Mouse (Mus musculus) bone marrow, adult 2 months (tissue): ENCODE measurements at regions not wholly inside any gene's neighbourhood (a gene's known extent, or its start where the extent isn't known, plus 50 kb on each side); places are given as distances from the start of the nearest gene placed in this dataset.

Experiments used
- H3K27ac ChIP-seq: fragments of 200-500 bp; 2 replicates; pipeline ENCODE4 v1.5.1; 2012; ENCODE audit warnings: low read depth, mild to moderate bottlenecking, control low read depth, inconsistent platforms, low read length; ENCODE audit not compliant: control insufficient read depth, poor library complexity, insufficient read depth
- H3K4me1 ChIP-seq: fragments of 200-500 bp; 2 replicates; pipeline ENCODE4 v1.6.1; 2011; ENCODE audit warnings: low read length; ENCODE audit not compliant: control insufficient read depth, insufficient read depth
- H3K4me3 ChIP-seq: fragments of 200-500 bp; replicated peaks from 2 replicates; pipeline ENCODE3; 2011; ENCODE audit warnings: mild to moderate bottlenecking, low read depth, low read length, control low read depth; ENCODE audit not compliant: control insufficient read depth
- CTCF ChIP-seq: fragments of 200-500 bp; IDR thresholded peaks from 2 replicates; pipeline ENCODE4 v1.5.1; 2011; ENCODE audit warnings: low read length, control low read depth; ENCODE audit not compliant: control insufficient read depth, insufficient read depth
- POLR2A ChIP-seq: fragments of 200-500 bp; IDR thresholded peaks from 2 replicates; pipeline ENCODE4 v1.6.1; 2011; ENCODE audit warnings: low read depth, mild to moderate bottlenecking, control low read depth, low read length, borderline replicate concordance; ENCODE audit not compliant: control insufficient read depth
- WGBS: fragments of 180-500 bp; shearing (Covaris S2); methylation state at CpG from one replicate; pipeline ENCODE4 v1.1.7; 2018; 5-methylcytosine and 5-hydroxymethylcytosine counted together

DNA sequence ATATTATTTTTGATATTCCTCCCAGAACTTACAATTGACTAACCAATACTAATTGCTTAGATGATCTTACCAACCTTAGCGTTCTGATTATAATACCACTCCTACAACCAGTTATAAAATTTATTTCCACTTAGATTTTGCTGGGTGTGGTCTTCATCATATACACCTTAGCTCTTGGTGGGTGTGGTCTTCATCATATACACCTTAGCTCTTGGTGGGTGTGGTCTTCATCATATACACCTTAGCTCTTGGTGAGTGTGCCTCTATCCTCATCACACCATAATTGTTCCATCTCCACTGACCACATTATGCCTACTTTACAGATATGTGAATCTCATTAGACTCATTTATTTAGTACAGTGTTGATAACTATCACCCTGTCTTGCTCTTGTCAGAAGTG, 501.7 kb downstream of the Basp1 start:
- WGBS: 79% methylated on average over 1 of the region's 1 CpGs
- H3K27ac ChIP-seq: no peak overlapping the region
- TF ChIP-seq CTCF (no peak), POLR2A (no peak)
- no peaks in the 10 kb centered on the region for H3K4me1 ChIP-seq
- no peak overlapping the region for H3K4me3 ChIP-seq

DNA sequence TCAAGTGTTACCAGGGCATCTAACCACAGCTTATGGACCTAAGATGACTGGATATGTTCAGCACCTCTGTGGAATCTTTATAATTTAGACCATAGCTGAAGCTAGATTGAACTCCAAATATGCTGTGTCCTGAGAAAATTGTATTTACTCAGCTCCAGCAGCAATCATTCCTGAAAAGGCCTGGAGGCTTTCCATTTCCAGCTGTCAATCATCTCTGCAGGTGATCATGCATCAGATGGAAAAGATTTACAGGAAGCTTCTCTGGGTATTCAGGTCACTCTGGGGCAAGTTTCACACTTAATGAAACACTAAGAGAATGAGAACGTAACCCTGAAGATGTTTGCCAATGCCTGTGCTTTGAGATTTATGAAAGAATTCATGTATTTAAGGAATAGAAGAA, 502.1 kb downstream of the Basp1 start:
- Histone ChIP-seq H3K4me3 (no peak overlapping the region), H3K4me1 (no peaks in the 10 kb centered on the region), H3K27ac (no peak overlapping the region)
- WGBS: 66% methylated on average over 1 of the region's 1 CpGs
- no peak for TF ChIP-seq CTCF
- TF ChIP-seq POLR2A: no peak

DNA sequence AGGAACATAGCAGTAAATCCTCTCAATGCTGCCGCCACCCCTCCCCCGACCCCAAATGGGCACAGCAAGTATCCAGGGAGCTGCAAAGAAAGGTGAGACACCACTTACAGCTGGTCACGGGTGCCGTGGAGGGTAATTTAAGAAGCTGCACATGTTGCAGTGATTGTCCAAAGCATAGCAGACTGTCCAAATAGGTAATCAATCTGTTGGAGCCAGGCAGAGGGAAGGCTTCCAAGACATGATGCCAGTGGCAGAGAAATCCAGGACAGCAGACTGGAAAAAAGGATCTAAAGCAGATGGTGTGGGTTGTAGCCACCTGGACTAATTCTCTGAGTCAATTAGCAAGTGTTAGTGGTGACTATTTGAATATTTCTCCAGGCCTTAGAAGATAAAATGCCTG, 506.6 kb downstream of the Basp1 start:
- Histone ChIP-seq H3K4me1 (no peaks in the 10 kb centered on the region), H3K27ac (no peak overlapping the region), H3K4me3 (no peak overlapping the region)
- TF ChIP-seq POLR2A (no peak), CTCF (no peak)
- 81% methylated on average over 4 of the region's 4 CpGs for WGBS

DNA sequence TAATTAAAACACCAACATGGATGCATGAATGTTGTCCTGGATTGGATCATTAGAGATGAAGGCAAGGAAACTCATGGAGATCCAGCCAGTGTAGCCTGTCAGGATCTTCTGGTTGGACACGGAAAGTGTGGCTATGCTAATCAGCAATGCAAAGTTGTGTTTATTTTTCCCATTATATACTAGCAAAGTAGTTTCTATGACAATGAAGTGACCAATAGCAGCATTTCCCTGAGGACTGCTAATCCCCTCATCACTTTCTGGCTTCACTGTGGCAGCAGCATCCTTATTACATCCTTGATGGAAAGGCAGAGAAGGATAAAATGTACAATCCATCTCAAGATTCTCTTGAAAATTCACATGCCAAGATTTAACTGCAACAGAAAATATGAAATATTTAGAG, 534.7 kb downstream of the Basp1 start:
- Histone ChIP-seq H3K27ac (no peak overlapping the region), H3K4me1 (no peaks in the 10 kb centered on the region), H3K4me3 (no peak overlapping the region)
- no peak for TF ChIP-seq POLR2A
- no peak for TF ChIP-seq CTCF
- WGBS: 60% methylated on average over 1 of the region's 1 CpGs

DNA sequence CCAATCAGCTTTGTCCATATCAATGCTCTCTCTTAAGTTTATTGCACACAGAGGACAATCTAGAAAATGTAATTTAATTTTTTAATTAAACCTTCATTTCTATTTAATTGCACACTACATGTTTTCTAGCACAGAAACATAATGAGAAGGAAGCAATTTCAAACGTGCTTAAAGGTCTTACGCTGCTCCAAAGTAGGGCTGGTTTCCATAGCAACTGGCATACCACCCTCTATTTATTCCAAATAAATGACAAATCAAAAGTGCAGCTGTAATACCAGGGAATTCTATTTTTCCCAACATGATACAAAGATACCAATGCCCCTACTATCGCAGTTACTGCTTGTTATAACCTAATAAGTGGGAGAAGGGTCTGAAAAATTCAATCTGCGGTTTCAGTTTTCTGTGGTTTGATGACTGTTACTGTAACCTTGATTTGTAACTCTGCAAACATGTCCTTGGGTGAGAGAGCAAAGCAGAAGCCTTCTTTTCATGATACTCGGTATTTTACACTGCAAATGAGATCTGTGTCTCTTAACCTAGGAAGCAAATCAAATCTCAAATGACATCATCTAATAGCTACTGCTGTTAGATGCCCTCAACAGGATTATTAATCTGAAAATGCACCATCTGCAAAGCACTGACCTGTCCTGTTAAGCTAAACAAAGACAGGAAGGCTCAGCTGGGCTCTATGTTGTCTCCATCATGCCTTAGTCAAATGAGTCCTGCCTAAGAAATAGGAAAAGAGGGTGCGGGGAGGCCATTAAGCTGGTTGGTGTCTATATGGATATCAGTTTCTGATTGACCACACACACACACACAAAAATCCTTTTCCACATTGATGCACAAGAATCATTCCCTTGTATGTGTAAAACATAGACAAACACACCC, 535.6 kb downstream of the Basp1 start:
- H3K4me1 ChIP-seq: no peaks in the 10 kb centered on the region
- H3K4me3 ChIP-seq: no peak overlapping the region
- H3K27ac ChIP-seq: no peak overlapping the region
- WGBS: 64% methylated on average over 6 of the region's 6 CpGs
- TF ChIP-seq CTCF: no peak
- TF ChIP-seq POLR2A: no peak

DNA sequence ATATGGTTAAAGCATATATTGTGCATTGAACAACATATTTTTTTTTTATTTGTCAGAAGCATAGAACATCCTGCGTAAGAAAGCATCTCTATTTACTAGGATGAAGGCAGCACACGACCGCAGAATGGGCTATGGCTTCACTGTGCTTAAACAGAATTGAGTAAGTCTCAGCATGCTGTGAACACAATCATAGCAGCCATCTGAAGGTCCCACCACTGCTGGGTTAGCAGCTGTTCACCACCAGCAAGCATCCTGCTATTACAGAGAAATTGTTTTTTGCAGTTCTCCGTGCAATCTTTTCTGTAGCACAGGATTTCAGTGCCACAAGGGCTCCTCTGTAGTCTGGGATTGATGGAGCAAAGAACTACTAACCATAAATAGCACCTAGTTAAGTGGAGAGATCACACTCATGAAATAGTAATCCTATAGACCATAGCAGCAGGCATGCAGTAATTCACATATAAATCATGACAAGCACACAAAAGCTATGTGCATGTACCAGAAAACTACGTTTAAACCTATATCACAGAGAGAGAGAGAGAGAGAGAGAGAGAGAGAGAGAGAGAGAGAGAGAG, 537.3 kb downstream of the Basp1 start:
- TF ChIP-seq POLR2A (no peak), CTCF (no peak)
- Histone ChIP-seq H3K4me3 (no peak overlapping the region), H3K27ac (no peak overlapping the region), H3K4me1 (no peaks in the 10 kb centered on the region)
- WGBS: 76% methylated on average over 5 of the region's 5 CpGs

DNA sequence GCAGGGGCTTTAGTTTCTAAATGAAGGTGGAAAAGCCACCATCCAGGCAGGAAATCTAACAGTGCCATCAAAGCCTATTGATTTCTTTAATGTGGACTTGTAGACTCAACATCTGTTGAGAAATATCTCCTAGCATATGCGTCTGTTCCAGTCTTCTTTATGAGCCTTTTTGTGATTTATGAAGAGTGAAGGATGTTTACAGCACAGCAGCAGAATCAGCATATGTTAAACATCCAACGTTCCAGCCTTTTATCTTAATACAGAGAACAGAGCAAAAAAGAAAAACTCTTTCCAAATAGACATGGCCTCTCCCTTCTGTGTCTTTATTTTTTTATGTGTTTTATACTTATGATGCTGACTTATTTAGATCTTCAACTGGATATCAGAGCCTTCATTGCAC, 573.3 kb downstream of the Basp1 start:
- Histone ChIP-seq H3K4me3 (no peak overlapping the region), H3K4me1 (no peaks in the 10 kb centered on the region), H3K27ac (no peak overlapping the region)
- 57% methylated on average over 2 of the region's 2 CpGs for WGBS
- TF ChIP-seq POLR2A: no peak
- no peak for TF ChIP-seq CTCF

DNA sequence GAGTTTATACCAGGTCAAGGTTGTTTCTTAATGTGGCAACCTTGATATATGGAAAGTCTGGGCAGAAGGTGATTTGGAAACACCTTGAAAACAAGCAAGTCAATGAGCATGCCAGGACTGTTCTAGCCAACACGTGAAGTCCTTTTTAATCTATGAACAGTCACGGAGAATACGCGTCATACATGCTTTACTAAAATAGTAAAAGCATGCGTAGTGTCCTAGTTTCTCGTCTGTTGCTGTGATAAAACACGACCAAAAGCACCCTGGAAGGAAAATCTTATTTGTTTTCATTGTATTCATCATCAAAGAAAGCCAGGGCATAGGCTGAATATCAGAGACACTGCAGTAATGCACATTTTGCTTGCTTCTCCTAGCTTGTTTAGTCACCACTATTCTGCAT, 575.2 kb downstream of the Basp1 start:
- TF ChIP-seq CTCF (no peak), POLR2A (no peak)
- no peaks in the 10 kb centered on the region for H3K4me1 ChIP-seq
- H3K27ac ChIP-seq: no peak overlapping the region
- WGBS: 83% methylated on average over 7 of the region's 7 CpGs
- H3K4me3 ChIP-seq: no peak overlapping the region
